Mouse (Mus musculus): Measurements from ENCODE around the gene Cdh13.

Cdh13 gene

DNA sequence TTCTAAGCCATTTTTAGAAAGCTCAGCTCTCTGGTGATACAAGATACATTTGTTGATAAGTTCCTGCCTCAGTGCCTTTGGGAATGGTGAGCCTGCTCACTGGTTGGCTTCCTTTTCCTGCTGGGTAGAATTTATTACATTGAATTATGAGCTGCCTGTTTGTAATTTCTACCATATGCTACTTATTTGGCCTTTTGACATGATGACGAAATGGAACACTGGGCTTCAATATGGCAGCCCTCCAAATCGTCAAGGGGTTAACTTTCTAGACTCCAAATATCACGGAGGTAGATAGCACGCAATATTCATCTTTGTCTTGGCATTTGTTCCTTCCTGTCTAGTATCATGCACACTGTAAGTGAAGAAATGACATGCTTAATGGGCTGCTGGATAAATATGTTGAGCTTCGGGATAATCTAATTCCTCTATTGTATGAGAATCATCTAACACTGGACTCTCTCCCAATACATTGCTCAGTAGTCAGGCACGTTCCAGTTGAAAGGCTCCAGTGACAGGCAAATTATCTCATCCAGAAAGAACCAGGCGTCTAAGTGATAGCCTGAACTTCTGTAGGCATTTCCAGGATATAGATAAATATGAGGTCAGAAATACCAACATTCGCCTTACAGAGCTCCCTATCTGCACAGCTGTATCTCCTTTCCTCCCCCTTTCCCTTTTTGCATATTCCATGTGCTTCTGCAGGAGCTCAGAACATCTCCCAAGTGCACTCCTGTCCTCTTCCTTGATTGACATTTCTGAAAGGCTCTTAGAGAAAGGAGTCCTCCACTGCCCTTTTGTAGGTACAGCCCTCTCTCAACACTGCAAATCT is 378.7 kb downstream of the Cdh13 start:
- in situ Hi-C loops (cut with MboI; ENCODE audit: low sequenced_read_pairs) = no loop called here

GRCm38 (mm10) chr8:118665081-118665480 is 381.5 kb downstream of the Cdh13 start:
- in situ Hi-C loops (cut with MboI; ENCODE audit: low sequenced_read_pairs) = no loop called here

DNA sequence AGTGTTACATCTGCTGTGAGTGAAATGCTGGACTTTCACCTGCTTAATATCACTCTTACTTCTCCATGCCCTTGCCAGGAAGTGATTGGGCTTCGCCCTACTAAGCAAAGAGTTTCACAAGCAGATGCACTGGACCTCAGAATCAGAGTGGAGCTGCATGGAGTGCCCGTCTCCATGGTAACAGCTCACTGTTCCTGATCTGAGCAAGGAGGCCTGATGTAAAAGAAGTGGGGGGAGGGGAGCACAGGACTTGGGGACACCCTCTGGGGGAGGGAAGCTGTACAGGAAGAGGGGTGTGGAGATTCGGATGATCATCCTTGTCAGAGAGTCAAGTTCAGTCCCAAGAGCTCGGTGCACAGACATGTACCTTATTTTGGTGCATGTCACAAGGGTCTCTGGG is 384.2 kb downstream of the Cdh13 start:
- in situ Hi-C loops (cut with MboI; ENCODE audit: low sequenced_read_pairs) = no loop called here

GRCm38 (mm10) chr8:118676233-118676632 is 392.7 kb downstream of the Cdh13 start:
- in situ Hi-C loops (cut with MboI; ENCODE audit: low sequenced_read_pairs) = no loop called here

DNA sequence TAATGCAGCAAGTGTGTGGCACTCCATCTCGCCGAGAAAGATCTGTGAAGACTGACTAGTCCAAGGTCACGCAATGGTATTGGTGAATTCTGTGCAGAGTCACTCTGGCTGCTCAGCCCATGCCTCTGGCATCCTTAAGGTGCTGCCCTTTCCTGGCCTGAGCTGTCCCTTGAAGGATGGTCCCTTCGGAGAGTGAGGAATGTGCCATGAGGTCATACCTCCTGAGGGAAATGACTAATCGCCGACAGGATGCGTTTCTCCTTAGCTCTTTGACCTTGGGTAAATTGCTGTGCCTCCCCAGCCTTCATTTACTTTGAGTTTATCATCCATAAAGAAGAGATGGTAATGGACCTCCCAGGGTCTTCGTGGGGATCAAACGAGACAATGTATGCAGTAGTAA is 395.8 kb downstream of the Cdh13 start:
- in situ Hi-C loops (cut with MboI; ENCODE audit: low sequenced_read_pairs) = no loop called here

- in situ Hi-C loops (cut with MboI; ENCODE audit: low sequenced_read_pairs) = no loop called here
Measured at GRCm38 (mm10) chr8:118683386-118683785, 399.9 kb downstream of the Cdh13 start.

- in situ Hi-C loops (cut with MboI; ENCODE audit: low sequenced_read_pairs) = no loop called here
Measured at GRCm38 (mm10) chr8:118685863-118686262, 402.3 kb downstream of the Cdh13 start.

DNA sequence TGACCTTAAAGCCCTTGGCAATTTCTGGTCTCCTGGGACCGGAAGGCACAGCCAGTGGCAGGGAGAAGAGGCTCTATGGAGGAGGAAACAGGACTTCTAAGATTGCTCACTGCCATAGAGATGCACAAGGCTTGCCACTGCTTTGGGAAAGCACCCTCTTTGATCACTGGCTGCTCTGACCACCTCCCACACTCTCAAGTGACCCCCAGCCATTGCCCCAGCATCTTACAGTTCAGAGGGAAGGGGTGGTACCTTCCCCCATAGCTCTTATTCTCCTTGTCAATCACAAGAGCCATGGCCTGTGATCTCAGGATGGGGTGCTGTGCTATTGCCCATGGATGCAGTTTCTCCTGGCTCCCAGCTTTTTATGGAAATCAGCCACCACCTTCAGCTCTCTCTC is 406.3 kb downstream of the Cdh13 start:
- in situ Hi-C loops (cut with MboI; ENCODE audit: low sequenced_read_pairs) = no loop called here

DNA sequence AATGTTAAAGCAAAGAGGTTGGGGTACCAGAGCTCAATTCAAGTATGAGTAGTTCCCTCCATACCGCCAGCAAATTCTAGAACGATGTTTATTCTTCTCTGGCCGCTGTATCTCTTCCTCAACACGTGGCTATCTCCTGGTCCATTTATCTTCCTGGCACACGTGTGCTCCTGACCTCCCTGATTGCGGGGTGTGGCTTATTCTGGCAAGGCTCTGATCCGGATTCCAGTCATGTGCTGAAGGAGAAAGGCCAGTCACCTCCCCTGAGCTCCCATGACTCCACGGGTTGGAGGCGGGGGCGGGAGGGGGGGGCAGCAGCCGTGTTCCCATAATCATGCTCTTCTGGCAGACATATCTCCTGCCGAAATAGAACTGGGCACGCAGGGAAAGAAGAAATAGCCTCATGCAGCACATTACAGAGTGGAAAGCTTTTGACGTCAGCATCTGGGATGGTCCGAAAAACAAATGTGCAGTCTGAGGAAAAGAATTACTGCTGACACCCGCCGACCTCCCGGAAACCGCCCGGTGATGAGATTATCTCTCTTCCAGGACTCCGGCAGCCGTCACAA is 417.9 kb downstream of the Cdh13 start:
- in situ Hi-C loops (cut with MboI; ENCODE audit: low sequenced_read_pairs) = no loop called here

GRCm38 (mm10) chr8:118709366-118709765 is 425.8 kb downstream of the Cdh13 start:
- in situ Hi-C loops (cut with MboI; ENCODE audit: low sequenced_read_pairs) = no loop called here

DNA sequence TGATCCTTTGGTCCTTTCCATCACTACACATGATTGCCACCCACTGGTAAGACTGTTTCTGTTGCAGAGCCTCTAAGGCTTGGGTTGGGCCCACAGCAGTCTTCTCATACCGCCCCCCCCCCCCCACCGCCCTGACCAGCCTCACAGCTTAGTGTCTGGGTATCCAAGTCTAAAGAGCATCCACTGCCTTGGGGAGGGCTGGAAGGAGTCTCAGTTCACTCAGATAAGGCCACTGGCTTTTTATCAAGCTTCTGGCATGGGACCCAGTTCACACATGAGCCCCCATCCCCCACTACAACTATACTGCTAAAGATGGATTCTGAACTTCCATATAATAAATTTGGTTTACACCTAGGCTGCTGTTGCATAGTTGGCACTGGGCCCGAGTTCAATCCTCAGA is 428.1 kb downstream of the Cdh13 start:
- in situ Hi-C loops (cut with MboI; ENCODE audit: low sequenced_read_pairs) = no loop called here

- in situ Hi-C loops (cut with MboI; ENCODE audit: low sequenced_read_pairs) = no loop called here
Measured at GRCm38 (mm10) chr8:118713111-118713510, 429.6 kb downstream of the Cdh13 start.

GRCm38 (mm10) chr8:118713596-118713995 is 430.1 kb downstream of the Cdh13 start:
- in situ Hi-C loops (cut with MboI; ENCODE audit: low sequenced_read_pairs) = no loop called here

- in situ Hi-C loops (cut with MboI; ENCODE audit: low sequenced_read_pairs) = no loop called here
Measured at GRCm38 (mm10) chr8:118722896-118723295, 439.4 kb downstream of the Cdh13 start.

DNA sequence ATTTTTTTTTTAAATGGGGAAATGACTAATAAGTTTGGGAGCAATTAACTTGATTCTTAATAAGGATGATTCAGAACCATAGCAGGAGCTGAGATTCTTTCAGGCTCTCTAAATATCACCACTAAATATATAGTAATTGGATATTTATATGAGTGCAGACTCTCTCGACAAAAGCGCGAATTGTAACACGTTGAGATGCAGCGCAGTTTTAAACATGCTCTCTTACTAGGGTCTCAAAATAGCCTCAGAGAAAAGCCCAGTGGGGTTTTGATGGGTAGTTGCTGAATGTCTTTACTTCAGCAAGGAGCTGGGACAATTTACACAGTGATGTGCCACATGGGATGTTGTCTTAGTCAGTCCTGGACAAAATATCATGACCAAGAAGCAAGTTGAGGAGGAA is 442.1 kb downstream of the Cdh13 start:
- in situ Hi-C loops (cut with MboI; ENCODE audit: low sequenced_read_pairs) = no loop called here

GRCm38 (mm10) chr8:118741781-118742180 is 458.2 kb downstream of the Cdh13 start:
- in situ Hi-C loops (cut with MboI; ENCODE audit: low sequenced_read_pairs) = no loop called here

GRCm38 (mm10) chr8:118744991-118745390 is 461.5 kb downstream of the Cdh13 start:
- in situ Hi-C loops (cut with MboI; ENCODE audit: low sequenced_read_pairs) = no loop called here

DNA sequence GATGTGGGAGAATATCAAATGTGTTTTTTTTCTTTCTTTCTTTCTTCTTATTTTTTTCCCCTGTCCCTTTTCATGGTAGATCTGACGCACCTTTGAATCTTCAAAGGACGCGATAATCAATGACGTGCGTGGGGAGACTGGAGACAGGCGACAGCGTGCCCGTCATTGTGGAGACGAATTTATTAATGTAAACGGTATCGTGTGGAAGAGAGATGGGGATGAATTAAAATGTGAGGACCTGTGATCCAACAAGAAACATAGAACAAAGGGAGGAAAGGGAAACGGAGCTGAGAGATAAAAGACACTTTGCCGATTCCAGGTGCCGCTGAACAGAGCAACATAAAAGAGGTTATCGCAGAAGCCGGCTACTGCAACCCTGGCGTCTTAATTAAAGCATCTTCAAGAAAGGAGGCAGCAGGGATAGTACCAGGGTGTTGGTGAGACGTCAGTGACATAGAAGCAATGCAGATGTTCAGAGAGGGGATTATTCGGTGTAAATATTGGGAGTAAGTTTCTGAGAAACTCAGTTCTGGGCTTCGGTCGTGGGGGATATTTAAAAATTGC is 464.6 kb downstream of the Cdh13 start:
- in situ Hi-C loops (cut with MboI; ENCODE audit: low sequenced_read_pairs) = no loop called here

DNA sequence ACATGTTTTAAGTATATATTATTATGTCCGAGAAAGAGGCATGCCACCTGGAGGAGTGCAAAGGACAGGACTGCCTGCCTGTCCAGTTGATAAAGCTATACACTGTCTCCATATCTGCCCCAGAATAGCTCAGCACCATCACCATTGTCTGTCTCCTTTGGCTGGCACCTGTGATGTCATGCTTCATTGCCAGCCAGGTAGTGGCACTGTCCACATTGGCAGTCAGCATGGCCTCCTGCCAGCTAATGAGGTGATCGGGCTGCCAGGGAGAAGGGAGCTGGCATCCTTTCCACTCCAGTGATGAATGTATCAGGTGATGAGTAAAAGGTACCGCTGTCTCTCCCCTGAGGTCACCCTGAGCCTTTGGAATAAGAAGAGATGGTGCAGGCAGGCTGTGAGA is 465.7 kb downstream of the Cdh13 start:
- in situ Hi-C loops (cut with MboI; ENCODE audit: low sequenced_read_pairs) = no loop called here

DNA sequence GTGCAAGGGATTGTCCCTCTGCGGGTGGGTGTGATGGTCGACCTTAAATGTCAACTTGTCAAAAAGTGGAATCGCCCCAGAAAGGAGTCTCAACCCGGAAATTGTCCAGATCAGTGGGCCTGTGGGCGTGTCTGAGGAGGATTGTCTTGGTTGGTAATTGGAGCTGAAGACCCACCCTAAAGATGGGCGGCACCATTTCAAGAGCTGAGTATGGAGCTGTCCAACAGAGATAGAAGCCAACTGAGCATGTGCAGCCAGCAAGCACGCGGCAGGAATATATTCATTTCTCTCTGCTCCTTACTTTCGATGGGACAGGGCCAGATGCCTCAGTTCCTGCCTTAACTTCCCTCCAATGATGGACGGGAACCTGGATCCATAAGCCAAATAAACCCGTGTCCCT is 466.3 kb downstream of the Cdh13 start:
- in situ Hi-C loops (cut with MboI; ENCODE audit: low sequenced_read_pairs) = no loop called here

DNA sequence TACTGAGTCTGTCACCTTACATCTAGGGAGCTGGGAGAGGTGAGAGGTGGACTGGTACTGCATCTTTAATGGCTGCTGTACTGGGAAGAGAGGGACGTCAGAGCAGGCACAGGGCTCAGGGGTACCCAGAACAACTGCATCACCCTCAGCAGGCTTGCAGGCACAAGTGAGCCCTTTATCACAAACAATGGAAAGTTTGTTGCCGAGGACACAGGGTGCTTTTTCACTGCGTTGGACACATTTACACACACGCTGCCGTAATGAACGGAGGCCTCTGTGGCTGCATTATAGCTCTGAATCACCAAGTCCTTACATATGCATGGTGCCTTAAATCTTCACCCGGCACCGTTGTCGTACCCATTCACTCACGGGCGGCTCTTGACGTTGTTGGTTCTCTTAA is 470.2 kb downstream of the Cdh13 start:
- in situ Hi-C loops (cut with MboI; ENCODE audit: low sequenced_read_pairs) = no loop called here

DNA sequence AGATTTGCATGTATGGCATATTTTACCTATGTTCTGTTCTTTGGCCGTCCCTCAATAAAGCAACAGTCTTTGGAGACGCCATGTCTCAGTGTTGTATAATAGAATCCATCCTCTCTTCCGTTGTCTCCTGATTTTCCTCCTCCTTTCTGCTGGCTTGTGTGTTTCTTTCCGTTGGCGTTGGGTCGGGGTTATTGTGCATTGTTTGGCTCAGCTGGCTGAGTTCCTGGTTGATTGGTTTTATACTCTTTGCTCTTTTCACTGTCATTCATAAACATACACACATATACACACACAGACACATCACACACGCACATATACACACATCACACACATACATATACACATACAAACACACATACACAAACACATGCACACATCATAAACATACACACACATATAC is 470.6 kb downstream of the Cdh13 start:
- in situ Hi-C loops (cut with MboI; ENCODE audit: low sequenced_read_pairs) = no loop called here
